Mouse (Mus musculus): ENCODE data around the gene Dgki.

GRCm38 (mm10) chr6:37322088-37322487, 22.1 kb upstream of the Dgki start:
- TF ChIP-seq EP300 (IDR thresholded peaks at IDR 0.05; ENCODE audit: insufficient read depth, low read depth, low read length) = no peak
- no peak for TF ChIP-seq POLR2A (IDR thresholded peaks at IDR 0.05; ENCODE audit: insufficient read depth, low read length)
